Mouse (Mus musculus) limb, embryonic 14.5 days (tissue): Measurements from ENCODE around the gene Slc25a35. TPM values are rescaled to one million over a fixed set of nuclear protein-coding genes. Genes with fewer than 3 reads are reported as not detected.
A peak's percentile ranks its signal among the peaks of the same experiment; 100 is the strongest.
"Not testable (repeated sequence)": the region's sequence is repeated elsewhere in the genome, so short reads cannot be mapped to it uniquely, and the experiment has no call there.

Source experiments
- ATAC-seq: fragments of 200-750 bp; cut with Nextera tagmentation; 2 replicates; pipeline ENCODE4 v1.8.0; 2017; ENCODE audit warnings: low read depth, moderate number of reproducible peaks, moderate TSS enrichment; ENCODE audit not compliant: low FRiP score
- DNase-seq: peaks from one replicate; pipeline ENCODE4 v3.0.0-alpha.2; 2015; ENCODE audit warnings: low spot score
- H3K27ac ChIP-seq: fragments of 300-500 bp; sonication (generic); replicated peaks from 2 replicates; pipeline ENCODE4 v1.5.1; 2014; ENCODE audit warnings: low read depth, mild to moderate bottlenecking, low read length, moderate library complexity, mixed read lengths
- H3K27me3 ChIP-seq: fragments of 300-500 bp; sonication (generic); 2 replicates; pipeline ENCODE4 v1.6.1; 2014; ENCODE audit warnings: low read length, mixed read lengths; ENCODE audit not compliant: control insufficient read depth, insufficient read depth
- H3K36me3 ChIP-seq: fragments of 300-500 bp; sonication (generic); 2 replicates; pipeline ENCODE4 v1.6.1; 2014; ENCODE audit warnings: mild to moderate bottlenecking, low read length, moderate library complexity, mixed read lengths; ENCODE audit not compliant: control insufficient read depth, insufficient read depth
- H3K4me1 ChIP-seq: fragments of 300-500 bp; sonication (generic); 2 replicates; pipeline ENCODE4 v1.6.1; 2014; ENCODE audit warnings: antibody characterized with exemption, low read length, mixed read lengths; ENCODE audit not compliant: control insufficient read depth, insufficient read depth
- H3K4me2 ChIP-seq: fragments of 300-500 bp; sonication (generic); replicated peaks from 2 replicates; pipeline ENCODE4 v1.6.1; 2014; ENCODE audit warnings: low read depth, mild to moderate bottlenecking, low read length, moderate library complexity; ENCODE audit not compliant: severe bottlenecking
- H3K4me3 ChIP-seq: fragments of 300-500 bp; sonication (generic); replicated peaks from 2 replicates; pipeline ENCODE4 v1.5.1; 2014; ENCODE audit warnings: low read length
- H3K9ac ChIP-seq: fragments of 300-500 bp; sonication (generic); 2 replicates; pipeline ENCODE4 v1.6.1; 2014; ENCODE audit warnings: mild to moderate bottlenecking, low read depth, low read length, moderate library complexity; ENCODE audit not compliant: severe bottlenecking
- H3K9me3 ChIP-seq: fragments of 300-500 bp; sonication (generic); 2 replicates; pipeline ENCODE4 v1.6.1; 2016; ENCODE audit warnings: low read length; ENCODE audit not compliant: control insufficient read depth
- POLR2A ChIP-seq: fragments of 200-500 bp; IDR thresholded peaks from 2 replicates; pipeline ENCODE4 v1.8.0; 2012; ENCODE audit warnings: inconsistent platforms, mild to moderate bottlenecking, moderate library complexity, borderline replicate concordance; ENCODE audit not compliant: insufficient read depth, insufficient read length; ENCODE audit errors: extremely low read depth
- WGBS: fragments of 180-500 bp; shearing (Covaris S2); extraction: QIAGEN DNeasy Blood & Tissue Kit; methylation state at CpG from one replicate; pipeline ENCODE4 v1.1.7; 2014; 5-methylcytosine and 5-hydroxymethylcytosine counted together
- polyA plus RNA-seq, 2 experiments: library from polyadenylated mRNA; depleted of rRNA in 1 of 2; stranded (reverse) in 1 of 2; unstranded in 1 of 2; fragments of >200 nt; fragmentation: Nextera tagmentation in 1 of 2; extraction: Ambion mirVana in 1 of 2; gene quantifications; 2 replicates each; pipeline versions ENCODE4 v1.2.1 to v1.2.3; 2012 to 2014

Slc25a35 gene
- polyA plus RNA-seq, 2 experiments: 2.8 to 4.7 TPM

- Histone ChIP-seq H3K4me1 (no peaks in the 10 kb centered on the region), H3K27me3 (no peaks in the 10 kb centered on the region), H3K27ac (no peak overlapping the region), H3K9me3 (no peaks in the 10 kb centered on the region), H3K4me2 (no peak overlapping the region), H3K4me3 (no peak overlapping the region), H3K36me3 (no peaks in the 10 kb centered on the region), H3K9ac (no peak overlapping the region)
- DNase-seq (no peak), ATAC-seq (no peak)
- no peak for TF ChIP-seq POLR2A
- 79% methylated on average over 5 of the region's 5 CpGs for WGBS
Observed at GRCm38 (mm10) chr11:68933885-68934507, 33.9 kb upstream of the Slc25a35 start.

DNA sequence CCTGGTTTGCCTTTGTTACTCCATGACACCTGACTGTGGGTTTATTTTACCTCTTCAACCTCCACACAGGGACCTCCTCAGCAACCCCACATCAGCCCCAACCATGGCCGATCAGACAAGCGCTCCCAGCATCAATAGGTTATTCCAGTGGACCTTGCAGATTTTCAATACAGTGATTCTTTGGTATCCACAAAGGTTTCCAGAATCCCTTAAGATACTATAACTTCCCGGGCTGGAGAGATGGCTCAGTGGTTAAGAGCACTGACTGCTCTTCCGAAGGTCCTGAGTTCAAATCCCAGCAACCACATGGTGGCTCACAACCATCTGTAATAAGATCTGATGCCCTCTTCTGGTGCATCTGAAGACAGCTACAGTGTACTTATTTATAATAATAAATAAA is 31.0 kb upstream of the Slc25a35 start:
- ATAC-seq, H3K4me3 ChIP-seq, H3K4me1 ChIP-seq, H3K27me3 ChIP-seq, H3K27ac ChIP-seq, H3K9me3 ChIP-seq, H3K4me2 ChIP-seq, H3K9ac ChIP-seq, H3K36me3 ChIP-seq, DNase-seq: not testable (repeated sequence)
- 85% methylated on average over 4 of the region's 4 CpGs for WGBS

GRCm38 (mm10) chr11:68939451-68940304 is 28.3 kb upstream of the Slc25a35 start:
- 1% methylated on average over 16 of the region's 16 CpGs for WGBS

DNA sequence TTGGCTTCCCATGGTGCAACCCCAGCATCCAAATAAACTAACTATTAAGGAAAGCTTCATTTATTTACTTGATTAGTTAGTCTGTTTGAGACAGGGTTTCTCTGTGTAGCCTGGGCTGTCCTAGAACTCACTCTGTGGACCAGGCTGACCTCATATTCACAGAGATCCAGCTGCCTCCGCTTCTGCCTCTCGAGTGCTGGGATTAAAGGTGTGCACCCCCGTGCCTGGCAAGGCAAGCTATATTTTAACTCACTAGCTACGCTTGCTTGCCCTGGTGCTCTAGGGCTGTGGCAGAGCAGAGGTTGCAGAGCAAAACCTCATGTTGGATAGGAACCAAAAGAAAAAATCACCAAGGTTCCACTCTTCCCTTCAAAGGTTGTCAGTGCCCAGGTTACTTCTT is 27.4 kb upstream of the Slc25a35 start:
- Histone ChIP-seq H3K27me3 (no peaks in the 10 kb centered on the region), H3K27ac (0 out of 2 replicates have a peak overlapping the region, but pooled peaks have one; percentile 44), H3K4me3 (peak overlapping the region; percentile 53), H3K36me3 (no peaks in the 10 kb centered on the region), H3K9ac (peak overlapping the region; percentile 57), H3K4me1 (peaks cover 7% of the 10 kb centered on the region), H3K9me3 (no peaks in the 10 kb centered on the region), H3K4me2 (peak overlapping the region; percentile 65)
- TF ChIP-seq POLR2A: no peak
- 50% methylated on average over 4 of the region's 4 CpGs for WGBS
- DNase-seq: no peak
- ATAC-seq: no peak

More at GRCm38 (mm10) chr11:68939451-68940304, 28.3 kb upstream of the Slc25a35 start:
- ATAC-seq (peak; percentile 99), DNase-seq (peak; percentile 93)
- no peaks in the 10 kb centered on the region for H3K9me3 ChIP-seq
- H3K36me3 ChIP-seq: no peaks in the 10 kb centered on the region
- peak overlapping the region; percentile 65 for H3K4me2 ChIP-seq
- peak overlapping the region; percentile 57 for H3K9ac ChIP-seq
- peaks cover 7% of the 10 kb centered on the region for H3K4me1 ChIP-seq
- peak overlapping the region; percentile 44; the same call in 1 of the 2 replicates for H3K27ac ChIP-seq
- TF ChIP-seq POLR2A: peak; percentile 85; the same call in 1 of the 2 replicates
- no peaks in the 10 kb centered on the region for H3K27me3 ChIP-seq
- H3K4me3 ChIP-seq: peak overlapping the region; percentile 53

DNA sequence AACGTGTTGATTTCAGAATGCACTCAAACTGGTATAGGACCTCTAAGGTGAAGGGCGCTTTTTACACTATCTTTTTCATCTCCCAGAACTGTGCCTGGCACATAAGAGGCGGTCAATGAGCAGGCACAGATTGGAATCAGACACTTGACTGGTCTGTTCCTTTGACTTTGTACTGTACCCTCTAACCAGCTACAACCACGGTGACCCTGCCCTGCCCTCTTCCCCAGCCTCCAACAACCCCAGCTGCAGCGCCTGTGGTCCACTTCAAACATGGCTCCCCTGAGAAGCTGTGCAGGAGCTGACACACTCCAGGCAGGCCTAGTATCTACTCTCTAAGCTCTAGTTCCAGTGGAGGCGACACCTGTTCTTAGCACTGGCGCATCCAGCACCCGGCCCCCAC is 25.2 kb upstream of the Slc25a35 start:
- ATAC-seq (no peak), DNase-seq (no peak)
- H3K4me1 ChIP-seq: peaks cover 7% of the 10 kb centered on the region
- no peak overlapping the region for H3K4me3 ChIP-seq
- 86% methylated on average over 8 of the region's 8 CpGs for WGBS
- H3K27ac ChIP-seq: no peak overlapping the region
- TF ChIP-seq POLR2A: no peak
- no peaks in the 10 kb centered on the region for H3K27me3 ChIP-seq
- H3K4me2 ChIP-seq: no peak overlapping the region
- no peaks in the 10 kb centered on the region for H3K9me3 ChIP-seq
- H3K36me3 ChIP-seq: no peaks in the 10 kb centered on the region
- H3K9ac ChIP-seq: no peak overlapping the region
